Mouse (Mus musculus) heart, postnatal 0 days (tissue): Measurements from ENCODE around the gene Ube2q1.

Experiments
- CTCF ChIP-seq: IDR thresholded peaks from 2 replicates; pipeline ENCODE4 v1.5.1; 2016; ENCODE audit warnings: antibody characterized with exemption, control low read depth, low read depth
- EP300 ChIP-seq: IDR thresholded peaks from 2 replicates; pipeline ENCODE4 v1.6.1; 2016; ENCODE audit warnings: antibody characterized with exemption, low read depth

- TF ChIP-seq CTCF (no peak), EP300 (no peak)
Measured at GRCm38 (mm10) chr3:89808638-89809037, 35.2 kb downstream of the Ube2q1 start.
